Mouse (Mus musculus) embryonic facial prominence, embryonic 15.5 days (tissue): ENCODE measurements around the gene Gm49510. TPM values are rescaled to one million over a fixed set of nuclear protein-coding genes. Genes with fewer than 3 reads are reported as not detected.
A peak's percentile ranks its signal among the peaks of the same experiment; 100 is the strongest.

Experiments used
- ATAC-seq: fragments of 200-750 bp; cut with Nextera tagmentation; 2 replicates; pipeline ENCODE4 v1.8.0; 2017; ENCODE audit warnings: low read depth, moderate TSS enrichment; ENCODE audit not compliant: insufficient number of reproducible peaks, low FRiP score, low TSS enrichment
- H3K27ac ChIP-seq: fragments of 300-500 bp; sonication (generic); replicated peaks from 2 replicates; pipeline ENCODE4 v1.5.1; 2015; ENCODE audit warnings: mild to moderate bottlenecking, inconsistent platforms
- H3K27me3 ChIP-seq: fragments of 300-500 bp; sonication (generic); 2 replicates; pipeline ENCODE4 v1.6.1; 2015; ENCODE audit warnings: inconsistent platforms
- H3K36me3 ChIP-seq: fragments of 300-500 bp; sonication (generic); 2 replicates; pipeline ENCODE4 v1.6.1; 2015; ENCODE audit warnings: mild to moderate bottlenecking, inconsistent platforms
- H3K4me1 ChIP-seq: fragments of 300-500 bp; sonication (generic); 2 replicates; pipeline ENCODE4 v1.6.1; 2015; ENCODE audit warnings: inconsistent platforms
- H3K4me2 ChIP-seq: fragments of 300-500 bp; sonication (generic); replicated peaks from 2 replicates; pipeline ENCODE4 v1.6.1; 2015; ENCODE audit warnings: mild to moderate bottlenecking, inconsistent platforms
- H3K4me3 ChIP-seq: fragments of 300-500 bp; sonication (generic); replicated peaks from 2 replicates; pipeline ENCODE4 v1.5.1; 2015; ENCODE audit warnings: mild to moderate bottlenecking, inconsistent platforms
- H3K9ac ChIP-seq: fragments of 300-500 bp; sonication (generic); 2 replicates; pipeline ENCODE4 v1.6.1; 2015; ENCODE audit warnings: inconsistent platforms
- H3K9me3 ChIP-seq: fragments of 300-500 bp; sonication (generic); replicated peaks from 2 replicates; pipeline ENCODE4 v1.6.1; 2016; ENCODE audit warnings: inconsistent platforms
- WGBS: fragments of 180-500 bp; shearing (Covaris S2); methylation state at CpG from one replicate; pipeline ENCODE4 v1.1.7; 2015; 5-methylcytosine and 5-hydroxymethylcytosine counted together
- microRNA-seq: library from miRNA; unstranded; fragments of <30 nt; microRNA quantifications from one replicate; pipeline ENCODE4, GENCODE M21; 2016; ENCODE audit warnings: borderline number of aligned reads
- polyA plus RNA-seq: library from polyadenylated mRNA; unstranded; fragments of >200 nt; fragmentation: Nextera tagmentation; extraction: Ambion mirVana; gene quantifications from 2 replicates; pipeline ENCODE4 v1.2.1, GENCODE M21; 2015

The Gm49510 gene
- polyA plus RNA-seq, 1 experiment from 2014 or later = 0.85 TPM

DNA sequence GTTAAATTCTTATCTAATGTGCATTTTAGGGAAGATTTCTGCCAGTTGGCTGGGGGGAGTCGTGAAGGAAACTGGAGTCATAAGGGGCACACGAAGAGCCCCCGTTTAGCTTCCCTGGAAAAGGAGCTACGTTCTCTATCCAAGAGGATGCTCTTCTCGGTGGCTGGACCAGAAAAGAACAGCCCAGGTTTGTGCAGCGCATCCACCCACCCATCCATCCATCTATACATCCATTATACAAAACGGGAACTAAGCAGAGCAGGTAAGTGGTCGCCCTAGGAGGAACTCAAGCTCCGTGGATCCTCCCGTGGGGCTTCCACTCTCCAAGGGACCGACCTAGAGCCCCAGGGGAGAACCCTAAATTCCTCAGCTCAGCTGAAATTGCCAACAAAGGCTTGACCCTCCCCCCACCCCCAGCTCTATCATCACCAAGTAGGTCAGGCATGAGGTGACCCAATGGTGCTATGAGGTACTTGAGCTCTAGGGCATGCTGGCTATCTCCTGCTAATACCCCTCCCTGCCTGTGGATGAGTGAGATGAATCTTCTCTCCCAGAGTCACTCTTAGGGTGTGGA, 48.8 kb downstream of the Gm49510 start:
- H3K4me1 ChIP-seq = peaks cover 15% of the 10 kb centered on the region
- H3K27ac ChIP-seq = no peak overlapping the region
- H3K4me3 ChIP-seq = peak overlapping the region; percentile 52
- 2% methylated on average over 11 of the region's 11 CpGs for WGBS
- H3K4me2 ChIP-seq = peak overlapping the region; percentile 85
- peak overlapping the region; percentile 40; the same call in 1 of the 2 replicates for H3K9ac ChIP-seq
- H3K9me3 ChIP-seq = no peaks in the 10 kb centered on the region
- no peaks in the 10 kb centered on the region for H3K36me3 ChIP-seq
- no peaks in the 10 kb centered on the region for H3K27me3 ChIP-seq
- no peak for ATAC-seq

DNA sequence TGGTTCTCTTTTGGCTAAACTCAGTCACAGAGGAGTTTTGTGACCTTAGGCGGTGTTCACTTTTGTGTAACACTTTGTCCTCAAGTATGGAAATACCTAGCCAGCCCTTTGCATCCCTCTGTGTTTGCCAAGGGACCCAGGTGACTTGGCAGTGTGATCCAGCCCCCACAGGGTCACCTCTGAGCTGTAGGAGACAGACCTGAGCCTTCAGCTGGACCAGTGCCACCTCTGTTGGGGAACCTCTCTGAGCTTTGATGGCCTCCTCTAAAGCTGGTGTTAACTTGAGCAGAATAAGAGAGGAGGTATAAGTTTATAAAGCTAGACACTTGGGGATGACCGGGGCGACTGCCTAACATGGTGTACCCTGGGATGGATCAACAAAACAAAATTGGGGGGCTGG, 49.4 kb downstream of the Gm49510 start:
- no peak for ATAC-seq

DNA sequence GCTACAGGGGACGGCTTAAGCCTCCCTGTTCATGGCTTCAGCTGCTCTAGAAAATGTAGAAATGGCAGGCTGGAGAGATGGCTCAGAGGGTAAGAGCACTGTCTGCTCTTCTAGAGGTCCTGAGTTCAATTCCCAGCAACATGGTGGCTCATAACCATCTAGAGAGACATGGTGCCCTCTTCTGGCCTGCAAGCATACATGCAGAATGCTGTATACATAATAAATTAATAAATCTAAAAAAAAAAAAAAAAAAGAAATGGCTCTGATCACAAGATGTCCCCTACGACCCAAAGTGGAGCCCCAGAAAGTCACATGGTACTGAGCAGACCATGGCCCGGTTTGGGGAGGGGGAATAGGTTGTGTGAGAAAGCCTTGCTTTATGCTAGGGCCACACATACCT, 56.2 kb downstream of the Gm49510 start:
- Histone ChIP-seq H3K36me3 (0 out of 2 replicates have a peak, but pooled peaks cover 4% of the 10 kb centered on the region), H3K27me3 (no peaks in the 10 kb centered on the region), H3K27ac (no peak overlapping the region), H3K4me3 (no peak overlapping the region), H3K9ac (no peak overlapping the region), H3K4me2 (no peak overlapping the region), H3K9me3 (no peaks in the 10 kb centered on the region), H3K4me1 (peaks cover 4% of the 10 kb centered on the region)
- WGBS = 67% methylated on average over 3 of the region's 3 CpGs
- ATAC-seq = no peak

More for the DNA sequence above, 49.4 kb downstream of the Gm49510 start:
- Histone ChIP-seq H3K36me3 (no peaks in the 10 kb centered on the region), H3K9ac (no peak overlapping the region), H3K4me3 (no peak overlapping the region), H3K27ac (no peak overlapping the region), H3K27me3 (no peaks in the 10 kb centered on the region), H3K4me2 (no peak overlapping the region), H3K9me3 (no peaks in the 10 kb centered on the region), H3K4me1 (peaks cover 14% of the 10 kb centered on the region)
- 92% methylated on average over 3 of the region's 3 CpGs for WGBS

DNA sequence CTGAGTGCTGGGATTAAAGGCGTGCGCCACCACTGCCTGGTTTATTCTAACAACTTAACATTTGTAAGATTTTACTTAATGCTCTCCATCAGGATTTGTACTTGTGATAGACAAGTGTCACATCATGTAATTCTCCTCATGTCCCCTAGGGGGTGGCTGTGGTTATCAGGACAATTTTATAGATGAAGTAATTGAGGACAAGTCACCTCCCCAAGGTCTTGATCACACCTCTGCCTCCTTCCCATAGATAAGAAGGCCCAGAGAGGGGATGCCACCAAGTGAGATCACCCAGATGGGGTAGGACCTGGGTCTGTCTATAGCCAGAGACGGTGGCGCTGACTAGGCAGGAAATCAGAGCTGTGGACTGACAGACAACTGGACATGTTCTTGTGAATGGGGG, 56.9 kb downstream of the Gm49510 start:
- WGBS = 78% methylated on average over 4 of the region's 4 CpGs
- no peak overlapping the region for H3K27ac ChIP-seq
- no peak overlapping the region for H3K4me3 ChIP-seq
- H3K9me3 ChIP-seq = no peaks in the 10 kb centered on the region
- no peaks in the 10 kb centered on the region for H3K27me3 ChIP-seq
- no peak for ATAC-seq
- peaks cover 4% of the 10 kb centered on the region; the same call in 1 of the 2 replicates for H3K36me3 ChIP-seq
- H3K4me1 ChIP-seq = peaks cover 4% of the 10 kb centered on the region
- no peak overlapping the region for H3K9ac ChIP-seq
- no peak overlapping the region for H3K4me2 ChIP-seq

DNA sequence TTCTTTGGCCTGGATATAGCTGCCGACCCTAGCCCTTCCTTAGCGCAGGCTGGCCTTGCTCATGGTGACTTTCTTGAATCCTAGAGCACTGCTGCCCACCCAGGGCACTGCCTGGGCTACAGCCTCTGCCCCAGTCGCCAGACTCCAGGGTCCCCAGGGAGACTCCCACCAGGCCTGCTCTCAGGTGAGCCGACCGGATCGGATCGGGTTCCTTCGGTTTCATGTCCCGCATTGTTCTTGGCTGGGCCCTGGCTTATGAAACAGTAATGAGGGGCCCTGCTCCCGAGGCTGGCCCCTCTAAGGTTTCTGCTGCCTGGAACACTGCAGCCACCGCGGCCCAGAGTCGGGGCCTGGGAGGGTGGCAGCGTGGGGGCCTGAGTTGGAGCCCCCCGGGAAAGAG, 57.6 kb downstream of the Gm49510 start:
- Histone ChIP-seq H3K4me3 (no peak overlapping the region), H3K4me1 (peaks cover 4% of the 10 kb centered on the region), H3K9ac (no peak overlapping the region), H3K27ac (0 out of 2 replicates have a peak overlapping the region, but pooled peaks have one; percentile 45), H3K27me3 (no peaks in the 10 kb centered on the region), H3K36me3 (peaks cover 10% of the 10 kb centered on the region; the same call in 1 of the 2 replicates), H3K9me3 (no peaks in the 10 kb centered on the region), H3K4me2 (peak overlapping the region; percentile 8; the same call in 1 of the 2 replicates)
- ATAC-seq = peak; percentile 32; the same call in 1 of the 2 replicates
- WGBS = 53% methylated on average over 15 of the region's 15 CpGs

DNA sequence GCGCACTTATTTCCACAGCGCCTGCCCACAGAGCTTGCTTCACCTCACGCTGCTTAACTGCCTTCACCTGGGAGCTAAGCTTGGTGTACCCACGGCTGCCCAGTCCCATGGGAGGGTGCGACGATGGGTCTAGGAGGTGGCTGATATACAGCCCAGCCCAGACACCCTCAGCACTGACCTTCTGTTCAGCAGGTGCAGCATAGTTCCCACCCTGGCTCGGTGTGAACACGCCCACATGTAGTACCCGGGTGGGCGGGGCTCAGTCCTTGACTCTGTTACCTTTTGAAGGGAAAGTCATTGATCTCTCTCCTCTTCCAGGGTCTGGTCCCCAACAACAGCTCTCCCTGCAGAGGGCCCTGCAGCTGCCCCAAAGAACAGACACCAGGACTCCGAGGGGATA, 60.1 kb downstream of the Gm49510 start:
- no peak for ATAC-seq
- Histone ChIP-seq H3K27ac (no peak overlapping the region), H3K9me3 (no peaks in the 10 kb centered on the region), H3K27me3 (no peaks in the 10 kb centered on the region), H3K4me3 (no peak overlapping the region), H3K4me1 (peaks cover 8% of the 10 kb centered on the region), H3K36me3 (peaks cover 10% of the 10 kb centered on the region; the same call in 1 of the 2 replicates), H3K9ac (no peak overlapping the region), H3K4me2 (no peak overlapping the region)
- 88% methylated on average over 11 of the region's 11 CpGs for WGBS

DNA sequence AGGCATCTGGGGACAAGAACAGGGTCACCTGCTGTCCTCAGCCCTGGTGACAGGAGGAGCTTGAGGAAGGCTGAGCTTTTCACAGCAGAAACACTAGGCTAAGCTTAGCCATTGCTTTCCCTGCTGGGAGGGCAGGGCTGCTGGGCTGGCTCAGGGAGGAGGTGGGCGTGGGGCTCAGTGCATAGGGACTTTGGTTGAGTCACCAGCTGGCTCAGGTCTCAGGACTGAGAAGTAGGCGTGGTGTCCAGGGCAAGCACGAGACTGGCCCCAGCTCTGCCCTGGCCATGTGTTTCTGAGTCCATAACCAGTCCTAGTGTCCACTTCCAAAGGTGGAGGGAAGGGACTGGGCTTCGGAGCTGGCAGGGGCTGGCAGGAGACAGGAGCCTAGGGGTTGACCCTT, 60.6 kb downstream of the Gm49510 start:
- peaks cover 10% of the 10 kb centered on the region; the same call in 1 of the 2 replicates for H3K36me3 ChIP-seq
- H3K4me2 ChIP-seq = no peak overlapping the region
- no peaks in the 10 kb centered on the region for H3K27me3 ChIP-seq
- no peak overlapping the region for H3K27ac ChIP-seq
- no peaks in the 10 kb centered on the region for H3K9me3 ChIP-seq
- peaks cover 8% of the 10 kb centered on the region for H3K4me1 ChIP-seq
- H3K4me3 ChIP-seq = no peak overlapping the region
- 70% methylated on average over 4 of the region's 4 CpGs for WGBS
- no peak for ATAC-seq
- H3K9ac ChIP-seq = no peak overlapping the region

DNA sequence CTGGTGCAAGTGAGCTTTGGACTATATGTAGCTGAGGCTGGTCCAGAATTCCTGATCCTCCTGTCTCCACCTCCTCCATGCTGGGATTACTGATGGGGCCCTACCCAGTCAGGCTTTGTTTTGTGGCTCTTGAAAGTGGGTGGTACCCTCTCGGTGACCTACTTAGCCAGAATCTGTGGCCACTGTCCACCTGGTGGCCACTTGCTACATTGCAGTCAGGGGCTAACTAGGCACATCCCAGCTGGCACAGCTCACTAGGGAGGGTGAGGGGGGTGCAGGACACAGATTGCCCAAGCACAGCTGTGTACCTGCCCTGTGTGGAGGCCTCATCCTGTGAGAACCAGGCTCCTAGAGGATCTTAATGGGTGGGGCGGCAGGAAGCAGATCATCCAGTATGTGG, 63.4 kb downstream of the Gm49510 start:
- 34% methylated on average over 2 of the region's 2 CpGs for WGBS
- H3K4me1 ChIP-seq = 0 out of 2 replicates have a peak, but pooled peaks cover 4% of the 10 kb centered on the region
- H3K4me3 ChIP-seq = no peak overlapping the region
- H3K27ac ChIP-seq = no peak overlapping the region
- ATAC-seq = peak; percentile 60
- H3K9ac ChIP-seq = no peak overlapping the region
- H3K4me2 ChIP-seq = no peak overlapping the region
- H3K9me3 ChIP-seq = no peaks in the 10 kb centered on the region
- no peaks in the 10 kb centered on the region for H3K27me3 ChIP-seq
- H3K36me3 ChIP-seq = peaks cover 10% of the 10 kb centered on the region; the same call in 1 of the 2 replicates

Small RNAs within 50 kb of the gene (microRNA-seq; reads per million reads assigned to microRNA genes)
- not detected for gene Mir6955

Other genes starting within 250 kb of the Gm49510 start
- gene Elfn2, start 180.9 kb upstream of the Gm49510 start, polyA plus RNA-seq = 0.09 and 0.21 TPM in 2 replicates
- gene Mfng, start 126.2 kb upstream of the Gm49510 start, polyA plus RNA-seq = 21.3 and 22.8 TPM in 2 replicates
- 4.3 TPM in 2 replicates for gene Card10, start 96.6 kb upstream of the Gm49510 start, polyA plus RNA-seq
- 41.5 and 43.8 TPM in 2 replicates for gene Cdc42ep1, start 57.0 kb upstream of the Gm49510 start, polyA plus RNA-seq
- 1.0 TPM in 2 replicates for gene Lgals2, start 44.1 kb upstream of the Gm49510 start, polyA plus RNA-seq
- gene Gga1, start 22.5 kb upstream of the Gm49510 start, polyA plus RNA-seq = 56.0 and 62.0 TPM in 2 replicates
- gene Sh3bp1, start 101 bp downstream of the Gm49510 start, polyA plus RNA-seq = 56.7 and 68.1 TPM in 2 replicates
- gene Pdxp, start 14.3 kb downstream of the Gm49510 start, polyA plus RNA-seq = 17.3 and 19.9 TPM in 2 replicates
- gene Lgals1, start 27.1 kb downstream of the Gm49510 start, polyA plus RNA-seq = 2,635 and 2,725 TPM in 2 replicates
- gene Nol12, start 35.3 kb downstream of the Gm49510 start, polyA plus RNA-seq = 52.7 and 53.7 TPM in 2 replicates
- 54.6 and 61.4 TPM in 2 replicates for gene Triobp, start 48.1 kb downstream of the Gm49510 start, polyA plus RNA-seq
- 553 and 582 TPM in 2 replicates for gene H1f0, start 128.8 kb downstream of the Gm49510 start, polyA plus RNA-seq
- gene Galr3, start 142.2 kb downstream of the Gm49510 start, polyA plus RNA-seq = 0.14 and 0.37 TPM in 2 replicates
- gene Ankrd54, start 163.2 kb downstream of the Gm49510 start, polyA plus RNA-seq = 58.7 and 71.7 TPM in 2 replicates
- gene Eif3l, start 175.5 kb downstream of the Gm49510 start, polyA plus RNA-seq = 197 and 205 TPM in 2 replicates
- 16.8 and 17.3 TPM in 2 replicates for gene Micall1, start 209.2 kb downstream of the Gm49510 start, polyA plus RNA-seq
- 304 and 333 TPM in 2 replicates for gene Polr2f, start 241.3 kb downstream of the Gm49510 start, polyA plus RNA-seq
- gene 1700088E04Rik, start 241.6 kb downstream of the Gm49510 start, polyA plus RNA-seq = 17.2 and 25.2 TPM in 2 replicates